Mouse (Mus musculus) limb, embryonic 14.5 days (tissue): ENCODE measurements around the gene Slc16a6. TPM values are rescaled to one million over a fixed set of nuclear protein-coding genes. Genes with fewer than 3 reads are reported as not detected.

Source experiments
- ATAC-seq: fragments of 200-750 bp; cut with Nextera tagmentation; 2 replicates; pipeline ENCODE4 v1.8.0; 2017; ENCODE audit warnings: low read depth, moderate number of reproducible peaks, moderate TSS enrichment; ENCODE audit not compliant: low FRiP score
- DNase-seq: peaks from one replicate; pipeline ENCODE4 v3.0.0-alpha.2; 2015; ENCODE audit warnings: low spot score
- H3K27ac ChIP-seq: fragments of 300-500 bp; sonication (generic); replicated peaks from 2 replicates; pipeline ENCODE4 v1.5.1; 2014; ENCODE audit warnings: low read depth, mild to moderate bottlenecking, low read length, moderate library complexity, mixed read lengths
- H3K27me3 ChIP-seq: fragments of 300-500 bp; sonication (generic); 2 replicates; pipeline ENCODE4 v1.6.1; 2014; ENCODE audit warnings: low read length, mixed read lengths; ENCODE audit not compliant: control insufficient read depth, insufficient read depth
- H3K36me3 ChIP-seq: fragments of 300-500 bp; sonication (generic); 2 replicates; pipeline ENCODE4 v1.6.1; 2014; ENCODE audit warnings: mild to moderate bottlenecking, low read length, moderate library complexity, mixed read lengths; ENCODE audit not compliant: control insufficient read depth, insufficient read depth
- H3K4me1 ChIP-seq: fragments of 300-500 bp; sonication (generic); 2 replicates; pipeline ENCODE4 v1.6.1; 2014; ENCODE audit warnings: antibody characterized with exemption, low read length, mixed read lengths; ENCODE audit not compliant: control insufficient read depth, insufficient read depth
- H3K4me2 ChIP-seq: fragments of 300-500 bp; sonication (generic); replicated peaks from 2 replicates; pipeline ENCODE4 v1.6.1; 2014; ENCODE audit warnings: low read depth, mild to moderate bottlenecking, low read length, moderate library complexity; ENCODE audit not compliant: severe bottlenecking
- H3K4me3 ChIP-seq: fragments of 300-500 bp; sonication (generic); replicated peaks from 2 replicates; pipeline ENCODE4 v1.5.1; 2014; ENCODE audit warnings: low read length
- H3K9ac ChIP-seq: fragments of 300-500 bp; sonication (generic); 2 replicates; pipeline ENCODE4 v1.6.1; 2014; ENCODE audit warnings: mild to moderate bottlenecking, low read depth, low read length, moderate library complexity; ENCODE audit not compliant: severe bottlenecking
- H3K9me3 ChIP-seq: fragments of 300-500 bp; sonication (generic); 2 replicates; pipeline ENCODE4 v1.6.1; 2016; ENCODE audit warnings: low read length; ENCODE audit not compliant: control insufficient read depth
- POLR2A ChIP-seq: fragments of 200-500 bp; IDR thresholded peaks from 2 replicates; pipeline ENCODE4 v1.8.0; 2012; ENCODE audit warnings: inconsistent platforms, mild to moderate bottlenecking, moderate library complexity, borderline replicate concordance; ENCODE audit not compliant: insufficient read depth, insufficient read length; ENCODE audit errors: extremely low read depth
- WGBS: fragments of 180-500 bp; shearing (Covaris S2); extraction: QIAGEN DNeasy Blood & Tissue Kit; methylation state at CpG from one replicate; pipeline ENCODE4 v1.1.7; 2014; 5-methylcytosine and 5-hydroxymethylcytosine counted together
- microRNA-seq: library from miRNA; unstranded; fragments of <30 nt; microRNA quantifications from one replicate; pipeline ENCODE4, GENCODE M21; 2016
- polyA plus RNA-seq, 2 experiments: library from polyadenylated mRNA; depleted of rRNA in 1 of 2; stranded (reverse) in 1 of 2; unstranded in 1 of 2; fragments of >200 nt; fragmentation: Nextera tagmentation in 1 of 2; extraction: Ambion mirVana in 1 of 2; gene quantifications; 2 replicates each; pipeline versions ENCODE4 v1.2.1 to v1.2.3; 2012 to 2014

The Slc16a6 gene
- polyA plus RNA-seq, 2 experiments: 2.9 to 5.9 TPM

DNA sequence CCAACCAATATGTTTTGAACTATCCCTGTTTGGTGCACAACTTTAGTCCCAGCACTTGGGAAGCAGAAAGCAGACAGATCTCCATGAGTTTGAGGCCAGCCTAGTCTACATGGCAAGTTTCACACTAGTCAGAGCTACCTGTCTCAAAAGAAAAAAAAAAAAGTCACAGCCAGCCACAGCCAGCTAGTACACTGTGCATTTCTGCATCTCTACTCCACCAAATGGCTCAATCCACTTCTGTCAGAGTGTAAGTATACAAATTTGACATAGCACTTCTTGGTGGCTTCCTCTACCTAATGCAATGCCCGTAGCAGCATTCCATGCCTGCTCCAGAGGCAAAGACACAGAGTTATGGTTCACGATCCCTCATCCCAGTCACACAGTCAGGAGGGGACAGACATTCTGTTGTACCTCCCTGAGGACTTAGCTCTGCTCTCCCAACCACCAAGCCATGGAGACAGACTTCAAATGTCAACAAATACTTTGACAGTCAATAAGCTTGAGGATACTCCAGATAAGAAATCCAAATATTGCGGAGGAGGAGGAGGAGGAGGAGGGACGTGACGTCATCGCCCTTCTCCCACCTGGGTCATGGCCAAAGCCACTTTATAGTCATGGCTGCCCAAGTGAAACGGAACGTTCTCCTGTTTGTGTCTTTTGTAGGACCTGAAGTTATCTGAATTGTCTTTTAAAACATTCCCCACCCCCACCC lies 56.5 kb downstream of the Slc16a6 start:
- ATAC-seq: no peak
- 80% methylated on average over 8 of the region's 8 CpGs for WGBS
- Histone ChIP-seq H3K9ac (no peak overlapping the region), H3K27ac (no peak overlapping the region), H3K4me1 (no peaks in the 10 kb centered on the region), H3K4me3 (no peak overlapping the region), H3K9me3 (no peaks in the 10 kb centered on the region), H3K27me3 (no peaks in the 10 kb centered on the region), H3K36me3 (no peaks in the 10 kb centered on the region), H3K4me2 (no peak overlapping the region)
- TF ChIP-seq POLR2A: no peak
- no peak for DNase-seq

GRCm38 (mm10) chr11:109414802-109415201 lies 58.6 kb downstream of the Slc16a6 start:
- H3K36me3 ChIP-seq: no peaks in the 10 kb centered on the region
- no peak for ATAC-seq
- no peak overlapping the region for H3K27ac ChIP-seq
- H3K4me3 ChIP-seq: no peak overlapping the region
- H3K4me1 ChIP-seq: no peaks in the 10 kb centered on the region
- DNase-seq: no peak
- H3K9ac ChIP-seq: no peak overlapping the region
- WGBS: 84% methylated on average over 5 of the region's 5 CpGs
- no peak overlapping the region for H3K4me2 ChIP-seq
- no peak for TF ChIP-seq POLR2A
- no peaks in the 10 kb centered on the region for H3K9me3 ChIP-seq
- H3K27me3 ChIP-seq: no peaks in the 10 kb centered on the region

GRCm38 (mm10) chr11:109413617-109414016 lies 59.8 kb downstream of the Slc16a6 start, which contains the start of gene 9930022D16Rik:
9930022D16Rik (plus strand) TSS chr11:109413917.
- ATAC-seq: no peak
- H3K9me3 ChIP-seq: no peaks in the 10 kb centered on the region
- H3K27me3 ChIP-seq: no peaks in the 10 kb centered on the region
- no peaks in the 10 kb centered on the region for H3K4me1 ChIP-seq
- no peak for DNase-seq
- WGBS: 93% methylated on average over 6 of the region's 6 CpGs
- H3K4me2 ChIP-seq: no peak within 1 kb of the TSS
- no peak within 1 kb of the TSS for H3K27ac ChIP-seq
- H3K9ac ChIP-seq: no peak within 1 kb of the TSS
- no peak for TF ChIP-seq POLR2A
- H3K4me3 ChIP-seq: no peak within 1 kb of the TSS
- H3K36me3 ChIP-seq: no peaks in the 10 kb centered on the region

GRCm38 (mm10) chr11:109410197-109410980 lies 63.0 kb downstream of the Slc16a6 start:
- 89% methylated on average over 15 of the region's 15 CpGs for WGBS
- no peak for DNase-seq
- H3K4me1 ChIP-seq: no peaks in the 10 kb centered on the region

DNA sequence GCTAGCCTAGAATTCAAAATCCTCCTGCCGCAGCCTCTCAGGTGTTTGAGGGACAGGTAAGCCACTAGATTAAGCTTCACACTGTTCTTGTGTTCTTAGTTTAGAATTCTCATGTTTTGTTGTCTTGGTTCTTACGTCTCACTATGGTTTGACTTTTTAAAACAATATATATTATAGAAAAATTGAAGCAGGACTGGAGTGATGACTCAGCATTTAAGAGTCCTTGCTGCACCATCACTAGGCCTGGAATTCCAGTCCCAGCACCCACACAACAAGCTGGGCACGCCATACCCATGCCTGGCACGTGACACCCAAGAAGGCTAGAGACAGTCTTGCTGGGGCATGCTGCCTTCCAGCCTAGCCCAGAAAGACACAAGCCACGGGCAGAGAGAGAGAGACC lies 67.0 kb downstream of the Slc16a6 start:
- H3K27me3 ChIP-seq: no peaks in the 10 kb centered on the region
- H3K4me1 ChIP-seq: no peaks in the 10 kb centered on the region; the same call in 1 of the 2 replicates
- no peak for ATAC-seq
- H3K4me3 ChIP-seq: no peak overlapping the region
- TF ChIP-seq POLR2A: no peak
- no peaks in the 10 kb centered on the region for H3K36me3 ChIP-seq
- H3K9ac ChIP-seq: no peak overlapping the region
- H3K9me3 ChIP-seq: no peaks in the 10 kb centered on the region
- 92% methylated on average over 5 of the region's 5 CpGs for WGBS
- no peak overlapping the region for H3K27ac ChIP-seq
- H3K4me2 ChIP-seq: no peak overlapping the region
- DNase-seq: no peak

More at GRCm38 (mm10) chr11:109410197-109410980, 63.0 kb downstream of the Slc16a6 start:
- H3K9ac ChIP-seq: no peak overlapping the region
- H3K36me3 ChIP-seq: no peaks in the 10 kb centered on the region
- no peaks in the 10 kb centered on the region for H3K27me3 ChIP-seq
- no peaks in the 10 kb centered on the region for H3K9me3 ChIP-seq
- no peak overlapping the region for H3K4me2 ChIP-seq
- no peak for ATAC-seq
- H3K27ac ChIP-seq: no peak overlapping the region
- TF ChIP-seq POLR2A: no peak
- H3K4me3 ChIP-seq: no peak overlapping the region

Small RNAs within 50 kb of the gene (microRNA-seq; reads per million reads assigned to microRNA genes)
- gene Gm25540: not detected

Other genes with a start within 250 kb of the Slc16a6 start
- 6.0 and 6.1 TPM in 2 replicates for gene Rgs9, start 175.5 kb downstream of the Slc16a6 start, polyA plus RNA-seq (2012; rRNA removed)
- 2.1 and 3.3 TPM in 2 replicates for gene Rgs9, start 175.5 kb downstream of the Slc16a6 start, polyA plus RNA-seq (2014; fragmentation: Nextera tagmentation; extraction: Ambion mirVana)
- gene Gna13, start 110.8 kb downstream of the Slc16a6 start, polyA plus RNA-seq (2012; rRNA removed): 24.8 and 28.7 TPM in 2 replicates
- gene Gna13, start 110.8 kb downstream of the Slc16a6 start, polyA plus RNA-seq (2014; fragmentation: Nextera tagmentation; extraction: Ambion mirVana): 26.2 and 28.3 TPM in 2 replicates
- 0.03 TPM in 1 of 2 replicates, not detected in the other for gene 9930022D16Rik, start 59.7 kb downstream of the Slc16a6 start, polyA plus RNA-seq (2012; rRNA removed)
- gene 9930022D16Rik, start 59.7 kb downstream of the Slc16a6 start, polyA plus RNA-seq (2014; fragmentation: Nextera tagmentation; extraction: Ambion mirVana): not detected in 2 replicates
- 88.0 and 88.2 TPM in 2 replicates for gene Amz2, start 47.7 kb downstream of the Slc16a6 start, polyA plus RNA-seq (2012; rRNA removed)
- 43.6 and 50.8 TPM in 2 replicates for gene Amz2, start 47.7 kb downstream of the Slc16a6 start, polyA plus RNA-seq (2014; fragmentation: Nextera tagmentation; extraction: Ambion mirVana)
- 5.3 TPM in 2 replicates for gene Arsg, start 224 bp downstream of the Slc16a6 start, polyA plus RNA-seq (2012; rRNA removed)
- 3.2 and 5.4 TPM in 2 replicates for gene Arsg, start 224 bp downstream of the Slc16a6 start, polyA plus RNA-seq (2014; fragmentation: Nextera tagmentation; extraction: Ambion mirVana)
- 37.5 and 38.1 TPM in 2 replicates for gene Wipi1, start 138.4 kb upstream of the Slc16a6 start, polyA plus RNA-seq (2012; rRNA removed)
- 36.9 and 37.9 TPM in 2 replicates for gene Wipi1, start 138.4 kb upstream of the Slc16a6 start, polyA plus RNA-seq (2014; fragmentation: Nextera tagmentation; extraction: Ambion mirVana)
- gene Prkar1a, start 175.8 kb upstream of the Slc16a6 start, polyA plus RNA-seq (2012; rRNA removed): 194 and 204 TPM in 2 replicates
- 359 and 369 TPM in 2 replicates for gene Prkar1a, start 175.8 kb upstream of the Slc16a6 start, polyA plus RNA-seq (2014; fragmentation: Nextera tagmentation; extraction: Ambion mirVana)
- gene Fam20a, start 248.7 kb upstream of the Slc16a6 start, polyA plus RNA-seq (2012; rRNA removed): 9.4 and 12.4 TPM in 2 replicates
- 6.4 and 6.9 TPM in 2 replicates for gene Fam20a, start 248.7 kb upstream of the Slc16a6 start, polyA plus RNA-seq (2014; fragmentation: Nextera tagmentation; extraction: Ambion mirVana)